Mouse (Mus musculus): ENCODE measurements around the gene Dld.

- TF ChIP-seq CTCF (IDR thresholded peaks at IDR 0.05; ENCODE audit: insufficient read depth, low read length) (no peak), POLR2A (IDR thresholded peaks at IDR 0.05; ENCODE audit: borderline replicate concordance, extremely low read depth, low read depth, low read length) (no peak)
Measured at GRCm38 (mm10) chr12:31390571-31390970, 39.3 kb upstream of the Dld start, which contains the start of gene Slc26a3.
